Mouse (Mus musculus) urinary bladder, postnatal 25 days (tissue): Measurements from ENCODE around the gene RPS10-NUDT3.
"Not testable (repeated sequence)": the region's sequence is repeated elsewhere in the genome, so short reads cannot be mapped to it uniquely, and the experiment has no call there.

Experiments
- DNase-seq: peaks from one replicate; pipeline ENCODE4 v3.0.0; 2022; ENCODE audit warnings: low spot score

Gene RPS10-NUDT3

GRCm38 (mm10) chr17:27639851-27640250 lies 4.8 kb upstream of the RPS10-NUDT3 start:
- not testable (repeated sequence) for DNase-seq

GRCm38 (mm10) chr17:27638921-27639332 lies 3.9 kb upstream of the RPS10-NUDT3 start:
- DNase-seq: no peak

GRCm38 (mm10) chr17:27637333-27637732 lies 2.3 kb upstream of the RPS10-NUDT3 start:
- no peak for DNase-seq

GRCm38 (mm10) chr17:27636132-27637020 lies 1.4 kb upstream of the RPS10-NUDT3 start, which contains the start of gene Rps10:
Gene Rps10, minus strand, starts transcription at chr17:27636669.
- DNase-seq: no peak

- DNase-seq: not testable (repeated sequence)
These were observed 517 bp upstream of the RPS10-NUDT3 start for GRCm38 (mm10) chr17:27635575-27635903.

- DNase-seq: peak; percentile 78
These were observed 5.6 kb downstream of the RPS10-NUDT3 start for GRCm38 (mm10) chr17:27629249-27630020.

GRCm38 (mm10) chr17:27628376-27628775 lies 6.6 kb downstream of the RPS10-NUDT3 start:
- no peak for DNase-seq

GRCm38 (mm10) chr17:27627451-27627850 lies 7.6 kb downstream of the RPS10-NUDT3 start:
- DNase-seq: no peak

GRCm38 (mm10) chr17:27626681-27627080 lies 8.3 kb downstream of the RPS10-NUDT3 start:
- DNase-seq: no peak

- no peak for DNase-seq
These were observed 9.4 kb downstream of the RPS10-NUDT3 start for GRCm38 (mm10) chr17:27625455-27626251.

- peak; percentile 87 for DNase-seq
These were observed 11.4 kb downstream of the RPS10-NUDT3 start, which contains the start of gene Nudt3 for GRCm38 (mm10) chr17:27623360-27624326. Gene Nudt3, minus strand, starts transcription at chr17:27623495.

GRCm38 (mm10) chr17:27622611-27623359 lies 12.2 kb downstream of the RPS10-NUDT3 start:
- peak; percentile 23 for DNase-seq

- no peak for DNase-seq
These were observed 13.1 kb downstream of the RPS10-NUDT3 start for GRCm38 (mm10) chr17:27621705-27622531.

- no peak for DNase-seq
These were observed 13.9 kb downstream of the RPS10-NUDT3 start for GRCm38 (mm10) chr17:27621161-27621560.

GRCm38 (mm10) chr17:27615388-27615787 lies 19.6 kb downstream of the RPS10-NUDT3 start:
- DNase-seq: no peak

GRCm38 (mm10) chr17:27613016-27613415 lies 22.0 kb downstream of the RPS10-NUDT3 start:
- DNase-seq: no peak

GRCm38 (mm10) chr17:27611994-27612393 lies 23.0 kb downstream of the RPS10-NUDT3 start:
- DNase-seq: no peak

GRCm38 (mm10) chr17:27611519-27611884 lies 23.5 kb downstream of the RPS10-NUDT3 start:
- DNase-seq: no peak
